Mouse (Mus musculus): ENCODE data around the gene Atp8a2.

DNA sequence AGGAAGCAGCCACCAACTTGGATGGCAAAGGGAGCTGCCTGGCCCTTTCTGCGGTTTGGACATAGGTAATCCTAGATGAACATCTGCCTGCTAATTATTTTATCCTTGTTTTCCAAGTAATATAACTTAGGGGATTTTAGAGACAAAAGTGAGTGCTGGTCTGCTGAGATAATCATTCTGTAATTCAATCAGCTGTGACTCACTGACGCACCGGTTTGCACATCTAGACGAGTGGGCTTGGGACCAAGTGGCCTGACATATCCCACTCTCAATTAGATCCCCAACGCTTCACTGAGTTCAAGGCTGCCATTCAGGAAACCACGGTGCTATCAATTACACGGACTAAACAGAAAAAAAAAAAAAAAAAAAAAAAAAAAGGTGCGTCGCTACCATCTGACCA lies 236.0 kb downstream of the Atp8a2 start:
- no peak for TF ChIP-seq CTCF (IDR thresholded peaks at IDR 0.05)
- TF ChIP-seq EP300 (IDR thresholded peaks at IDR 0.05): no peak

Measured in lung, postnatal 0 days (tissue).